Mouse (Mus musculus) heart, postnatal 0 days (tissue): Measurements from ENCODE around the gene Sarm1. TPM values are rescaled to one million over a fixed set of nuclear protein-coding genes. Genes with fewer than 3 reads are reported as not detected.
A peak's percentile ranks its signal among the peaks of the same experiment; 100 is the strongest.

Experiments used
- ATAC-seq: fragments of 200-750 bp; cut with Nextera tagmentation; 2 replicates; pipeline ENCODE4 v1.8.0; 2017; ENCODE audit warnings: low read depth, moderate number of reproducible peaks, moderate library complexity; ENCODE audit not compliant: insufficient read depth
- DNase-seq: peaks from one replicate; pipeline ENCODE4 v3.0.0-alpha.2; 2016; ENCODE audit warnings: low spot score
- H3K27ac ChIP-seq: fragments of 300-500 bp; sonication (generic); 2 replicates; pipeline ENCODE4 v1.5.1; 2014; ENCODE audit warnings: low read depth, mild to moderate bottlenecking
- H3K27me3 ChIP-seq: fragments of 300-500 bp; sonication (generic); 2 replicates; pipeline ENCODE4 v1.6.1; 2014; ENCODE audit warnings: low read length, mixed read lengths; ENCODE audit not compliant: control insufficient read depth, insufficient read depth
- H3K36me3 ChIP-seq: fragments of 300-500 bp; sonication (generic); replicated peaks from 2 replicates; pipeline ENCODE4 v1.6.1; 2014; ENCODE audit warnings: low read length, mixed read lengths; ENCODE audit not compliant: control insufficient read depth, insufficient read depth
- H3K4me1 ChIP-seq: fragments of 300-500 bp; sonication (generic); 2 replicates; pipeline ENCODE4 v1.6.1; 2014; ENCODE audit warnings: antibody characterized with exemption; ENCODE audit not compliant: control insufficient read depth, insufficient read depth
- H3K4me2 ChIP-seq: fragments of 300-500 bp; sonication (generic); 2 replicates; pipeline ENCODE4 v1.6.1; 2014; ENCODE audit warnings: low read depth, mild to moderate bottlenecking, low read length, moderate library complexity
- H3K4me3 ChIP-seq: fragments of 300-500 bp; sonication (generic); 2 replicates; pipeline ENCODE4 v1.5.1; 2014; ENCODE audit warnings: low read depth, low read length
- H3K9ac ChIP-seq: fragments of 300-500 bp; sonication (generic); replicated peaks from 2 replicates; pipeline ENCODE4 v1.6.1; 2014; ENCODE audit warnings: low read depth, low read length, mixed read lengths
- H3K9me3 ChIP-seq: fragments of 300-500 bp; sonication (generic); replicated peaks from 2 replicates; pipeline ENCODE4 v1.6.1; 2016; ENCODE audit warnings: low read length; ENCODE audit not compliant: control insufficient read depth
- CTCF ChIP-seq: IDR thresholded peaks from 2 replicates; pipeline ENCODE4 v1.5.1; 2016; ENCODE audit warnings: antibody characterized with exemption, control low read depth, low read depth
- EP300 ChIP-seq: IDR thresholded peaks from 2 replicates; pipeline ENCODE4 v1.6.1; 2016; ENCODE audit warnings: antibody characterized with exemption, low read depth
- WGBS: fragments of 180-500 bp; shearing (Covaris S2); extraction: QIAGEN DNeasy Blood & Tissue Kit; methylation state at CpG from one replicate; pipeline ENCODE4 v1.1.7; 2014; 5-methylcytosine and 5-hydroxymethylcytosine counted together
- polyA plus RNA-seq: library from polyadenylated mRNA; unstranded; fragments of >200 nt; fragmentation: Nextera tagmentation; extraction: Ambion mirVana; gene quantifications from 2 replicates; pipeline ENCODE4 v1.2.1, GENCODE M21; 2015
- total RNA-seq: library from RNA; depleted of rRNA; stranded (reverse); fragments of >200 nt; gene quantifications from 2 replicates; pipeline ENCODE4 v1.2.3, GENCODE M21; 2014; ENCODE audit warnings: low replicate concordance

The Sarm1 gene
- total and polyA plus RNA-seq, 2 experiments from 2014 or later, result not detected

DNA sequence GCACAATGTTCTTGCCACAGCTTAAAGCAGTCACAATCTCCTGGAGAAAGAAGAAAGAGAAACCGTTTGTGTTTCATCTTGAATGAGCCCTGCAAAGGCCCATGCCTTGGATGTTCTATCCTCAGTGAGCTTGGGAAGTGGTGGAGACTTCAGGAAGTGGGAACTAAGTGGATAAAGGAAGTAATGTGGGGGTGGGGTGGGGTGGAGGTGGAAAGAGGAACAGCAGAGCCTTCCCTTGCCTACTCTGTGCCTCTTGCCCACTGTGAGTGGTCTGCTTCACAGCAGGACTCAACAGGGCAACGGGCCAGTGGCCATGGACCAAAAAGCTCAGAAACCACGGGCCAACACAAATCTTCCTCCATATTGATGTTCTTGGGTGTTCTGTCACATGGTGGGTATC, 22.3 kb downstream of the Sarm1 start:
- 60% methylated on average over 3 of the region's 3 CpGs for WGBS
- H3K9me3 ChIP-seq, result no peaks in the 10 kb centered on the region

DNA sequence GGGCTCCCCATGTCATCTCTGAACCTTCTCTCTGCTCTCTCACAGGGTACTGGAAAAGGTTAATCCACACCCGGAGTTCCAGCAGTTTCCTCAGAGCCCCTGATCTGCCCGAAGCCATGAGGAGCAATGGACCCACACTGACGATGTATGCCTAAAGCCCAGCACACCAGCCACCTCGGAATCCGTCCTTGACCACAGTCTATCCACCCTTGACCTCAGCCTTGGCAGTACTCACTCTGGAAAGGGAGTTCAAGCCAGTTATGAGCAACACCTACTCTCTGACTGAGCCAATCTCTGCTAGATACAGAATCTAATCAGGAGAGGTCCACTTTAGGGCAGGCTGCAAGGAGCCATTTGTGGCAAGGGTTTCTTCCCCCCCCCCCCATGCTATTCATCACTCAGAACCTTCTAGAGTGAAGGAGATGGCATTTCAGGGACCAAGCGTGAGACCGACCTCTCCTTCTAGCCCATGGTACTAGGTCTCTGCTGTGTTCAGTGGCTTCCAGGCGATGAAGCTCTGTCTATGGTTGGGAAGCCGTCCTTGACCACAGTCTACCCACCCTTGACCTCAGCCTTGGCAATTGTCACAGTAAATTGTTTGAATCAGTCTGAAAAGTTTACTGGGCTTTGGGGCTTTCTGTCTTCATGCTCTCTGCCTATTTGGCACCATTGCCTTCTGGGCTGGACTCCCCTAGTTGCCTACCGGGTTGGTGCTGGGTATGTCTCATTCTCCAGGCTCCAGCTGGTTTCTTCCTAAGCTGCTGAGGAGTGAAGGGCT, 26.0 kb downstream of the Sarm1 start:
- WGBS, result 75% methylated on average over 10 of the region's 10 CpGs
- Histone ChIP-seq H3K27me3 (no peaks in the 10 kb centered on the region), H3K36me3 (no peaks in the 10 kb centered on the region), H3K4me1 (0 out of 2 replicates have a peak, but pooled peaks cover 4% of the 10 kb centered on the region), H3K9ac (no peak overlapping the region), H3K4me2 (no peak overlapping the region), H3K27ac (no peak overlapping the region), H3K4me3 (no peak overlapping the region), H3K9me3 (no peaks in the 10 kb centered on the region)
- no peak for DNase-seq
- ATAC-seq, result no peak
- TF ChIP-seq CTCF, result no peak
- no peak for TF ChIP-seq EP300

More for the DNA sequence above, 22.3 kb downstream of the Sarm1 start:
- no peaks in the 10 kb centered on the region for H3K4me1 ChIP-seq
- DNase-seq, result no peak
- no peak overlapping the region for H3K27ac ChIP-seq
- H3K9ac ChIP-seq, result no peak overlapping the region
- no peaks in the 10 kb centered on the region for H3K27me3 ChIP-seq
- H3K4me2 ChIP-seq, result no peak overlapping the region
- no peak for TF ChIP-seq CTCF
- no peak for TF ChIP-seq EP300
- ATAC-seq, result no peak
- no peaks in the 10 kb centered on the region for H3K36me3 ChIP-seq
- H3K4me3 ChIP-seq, result no peak overlapping the region

DNA sequence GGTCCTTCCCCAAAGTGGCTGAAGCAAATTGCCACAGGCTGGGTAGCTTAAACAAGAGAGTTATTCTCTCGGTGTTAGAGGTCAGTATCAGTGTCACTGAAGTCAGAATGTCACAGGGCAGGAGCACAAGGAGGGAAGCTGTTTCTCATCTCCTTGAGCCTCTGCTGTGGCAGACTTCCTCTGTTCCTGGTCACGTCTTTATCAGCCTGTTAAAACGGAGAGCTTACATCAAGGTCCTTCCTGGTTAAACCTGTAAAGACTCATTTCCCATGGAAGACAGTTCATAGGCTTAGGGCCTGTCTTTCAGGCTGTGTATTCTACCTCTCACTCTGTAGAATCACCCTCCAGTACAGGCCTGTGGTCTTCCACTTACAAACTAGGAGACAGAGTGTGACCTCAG, 29.6 kb downstream of the Sarm1 start:
- no peak for DNase-seq
- no peak overlapping the region for H3K4me2 ChIP-seq
- no peaks in the 10 kb centered on the region for H3K36me3 ChIP-seq
- no peak overlapping the region for H3K9ac ChIP-seq
- H3K9me3 ChIP-seq, result no peaks in the 10 kb centered on the region
- WGBS, result 37% methylated on average over 3 of the region's 3 CpGs
- H3K27ac ChIP-seq, result no peak overlapping the region
- no peak for ATAC-seq
- H3K4me1 ChIP-seq, result 0 out of 2 replicates have a peak, but pooled peaks cover 4% of the 10 kb centered on the region
- no peak overlapping the region for H3K4me3 ChIP-seq
- TF ChIP-seq CTCF (no peak), EP300 (no peak)
- no peaks in the 10 kb centered on the region for H3K27me3 ChIP-seq

DNA sequence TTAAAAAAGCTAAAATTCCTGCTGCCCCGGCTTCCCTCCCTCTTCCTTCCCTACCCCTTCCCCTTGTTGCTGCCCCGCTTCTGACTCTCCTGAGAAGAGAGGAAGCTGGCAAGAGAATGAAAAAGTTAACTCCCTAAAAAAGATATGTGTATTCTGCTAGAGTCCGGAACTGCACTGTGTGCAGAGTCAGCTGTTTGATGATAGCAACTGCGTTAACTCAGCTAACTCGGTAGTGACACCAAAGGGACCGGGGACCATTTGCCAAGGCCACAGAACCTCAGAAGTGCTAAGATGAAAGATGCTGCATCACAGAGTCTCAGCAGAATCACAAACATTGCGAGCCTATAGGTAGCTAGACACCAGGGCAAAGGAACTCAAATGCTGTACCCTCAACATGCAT, 30.0 kb downstream of the Sarm1 start:
- WGBS, result 54% methylated on average over 7 of the region's 7 CpGs
- H3K27me3 ChIP-seq, result no peaks in the 10 kb centered on the region
- no peak overlapping the region for H3K27ac ChIP-seq
- H3K4me3 ChIP-seq, result no peak overlapping the region
- H3K9me3 ChIP-seq, result no peaks in the 10 kb centered on the region
- no peak overlapping the region for H3K9ac ChIP-seq
- H3K36me3 ChIP-seq, result no peaks in the 10 kb centered on the region
- H3K4me2 ChIP-seq, result no peak overlapping the region
- H3K4me1 ChIP-seq, result 0 out of 2 replicates have a peak, but pooled peaks cover 4% of the 10 kb centered on the region
- DNase-seq (no peak), ATAC-seq (no peak)
- TF ChIP-seq CTCF (no peak), EP300 (no peak)

DNA sequence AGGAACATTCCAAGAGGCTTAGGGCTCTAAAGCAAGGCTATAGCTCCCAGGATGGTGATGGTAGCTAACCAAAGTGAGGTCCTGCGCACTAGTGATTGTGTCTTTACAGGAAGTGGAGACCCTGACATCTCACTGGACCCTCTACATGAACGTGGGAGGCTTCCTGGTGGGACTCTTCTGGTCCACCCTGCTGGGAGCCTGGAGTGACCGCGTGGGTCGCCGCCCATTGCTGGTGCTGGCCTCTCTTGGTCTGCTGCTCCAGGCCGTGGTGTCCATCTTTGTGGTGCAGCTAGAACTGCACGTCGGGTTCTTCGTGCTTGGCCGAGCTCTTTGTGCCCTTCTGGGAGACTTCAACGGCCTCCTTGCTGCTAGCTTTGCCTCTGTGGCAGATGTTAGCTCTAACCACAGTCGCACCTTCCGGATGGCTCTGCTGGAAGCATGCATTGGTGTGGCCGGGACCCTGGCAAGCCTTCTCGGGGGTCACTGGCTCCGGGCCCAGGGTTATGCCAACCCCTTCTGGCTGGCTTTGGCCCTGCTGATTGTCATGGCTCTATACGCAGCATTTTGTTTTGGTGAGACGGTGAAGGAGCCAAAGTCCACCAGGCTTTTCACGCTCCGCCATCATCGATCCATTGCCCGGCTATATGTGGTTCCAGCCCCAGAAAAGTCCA, 31.2 kb downstream of the Sarm1 start:
- peak overlapping the region; percentile 95 for H3K4me2 ChIP-seq
- no peak for TF ChIP-seq EP300
- TF ChIP-seq CTCF, result no peak
- H3K9me3 ChIP-seq, result no peaks in the 10 kb centered on the region
- no peaks in the 10 kb centered on the region for H3K36me3 ChIP-seq
- WGBS, result 71% methylated on average over 23 of the region's 23 CpGs
- no peak for ATAC-seq
- H3K27me3 ChIP-seq, result no peaks in the 10 kb centered on the region
- 0 out of 2 replicates have a peak, but pooled peaks cover 4% of the 10 kb centered on the region for H3K4me1 ChIP-seq
- no peak for DNase-seq
- peak overlapping the region; percentile 67; the same call in 1 of the 2 replicates for H3K9ac ChIP-seq
- no peak overlapping the region for H3K27ac ChIP-seq
- H3K4me3 ChIP-seq, result peak overlapping the region; percentile 89
